Mouse (Mus musculus): ENCODE results near the gene Tdrd9. TPM values are rescaled to one million over a fixed set of nuclear protein-coding genes. Genes with fewer than 3 reads are reported as not detected.

Gene Tdrd9
- polyA plus RNA-seq, 1 experiment from 2014 or later: 0.65 TPM

GRCm38 (mm10) chr12:111974578-111974977, 3.2 kb downstream of the Tdrd9 start:
- no peaks in the 10 kb centered on the region for H3K36me3 ChIP-seq
- no peak overlapping the region for H3K27ac ChIP-seq
- no peak overlapping the region for H3K4me3 ChIP-seq
- WGBS: 92% methylated on average over 6 of the region's 6 CpGs
- no peak for DNase-seq (ENCODE audit: low spot score)
- no peaks in the 10 kb centered on the region for H3K9me3 ChIP-seq (replicated peaks)
- H3K27me3 ChIP-seq (ENCODE audit: low read depth, poor library complexity, severe bottlenecking): no peaks in the 10 kb centered on the region
- no peaks in the 10 kb centered on the region for H3K4me1 ChIP-seq

DNA sequence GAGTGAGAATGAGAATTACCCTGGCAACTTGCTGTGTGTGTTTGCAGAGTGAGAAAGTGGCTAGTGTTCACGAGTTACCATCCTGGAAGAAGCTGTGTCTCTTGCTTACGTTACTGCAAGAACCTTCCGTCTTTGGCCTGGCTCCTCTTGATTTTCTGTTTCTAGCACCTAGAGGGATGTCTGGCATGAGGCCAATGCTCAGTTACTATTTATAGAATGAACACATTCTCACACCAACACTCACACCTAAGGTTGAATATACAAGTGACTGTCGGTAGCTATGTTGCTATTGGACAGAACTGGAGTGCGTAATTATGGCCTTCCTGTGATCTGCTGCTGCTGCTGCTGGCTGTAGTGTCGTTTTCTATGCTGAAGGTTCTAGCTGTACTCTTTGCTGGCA, 5.8 kb downstream of the Tdrd9 start:
- no peaks in the 10 kb centered on the region for H3K4me1 ChIP-seq
- DNase-seq (ENCODE audit: low spot score): no peak
- H3K27ac ChIP-seq: no peak overlapping the region
- WGBS: 56% methylated on average over 6 of the region's 6 CpGs
- no peaks in the 10 kb centered on the region for H3K9me3 ChIP-seq (replicated peaks)
- H3K4me3 ChIP-seq: no peak overlapping the region
- no peaks in the 10 kb centered on the region for H3K27me3 ChIP-seq (ENCODE audit: low read depth, poor library complexity, severe bottlenecking)
- no peaks in the 10 kb centered on the region for H3K36me3 ChIP-seq

- DNase-seq (ENCODE audit: low spot score): no peak
- Histone ChIP-seq H3K27ac (no peak overlapping the region), H3K27me3 (ENCODE audit: low read depth, poor library complexity, severe bottlenecking) (no peaks in the 10 kb centered on the region), H3K4me1 (no peaks in the 10 kb centered on the region), H3K36me3 (no peaks in the 10 kb centered on the region), H3K4me3 (no peak overlapping the region), H3K9me3 (replicated peaks) (no peaks in the 10 kb centered on the region)
- 82% methylated on average over 6 of the region's 6 CpGs for WGBS
Measured at GRCm38 (mm10) chr12:111978274-111978673, 6.9 kb downstream of the Tdrd9 start.

GRCm38 (mm10) chr12:111980887-111981367, 9.6 kb downstream of the Tdrd9 start, which contains the start of gene Rd3l:
Rd3l (minus strand) TSS chr12:111981317.
- DNase-seq (ENCODE audit: low spot score): no peak
- Histone ChIP-seq H3K4me1 (no peaks in the 10 kb centered on the region), H3K4me3 (no peak within 1 kb of the TSS), H3K36me3 (no peaks in the 10 kb centered on the region), H3K27ac (no peak within 1 kb of the TSS), H3K27me3 (ENCODE audit: low read depth, poor library complexity, severe bottlenecking) (no peaks in the 10 kb centered on the region), H3K9me3 (replicated peaks) (no peaks in the 10 kb centered on the region)
- WGBS: 79% methylated on average over 6 of the region's 6 CpGs

DNA sequence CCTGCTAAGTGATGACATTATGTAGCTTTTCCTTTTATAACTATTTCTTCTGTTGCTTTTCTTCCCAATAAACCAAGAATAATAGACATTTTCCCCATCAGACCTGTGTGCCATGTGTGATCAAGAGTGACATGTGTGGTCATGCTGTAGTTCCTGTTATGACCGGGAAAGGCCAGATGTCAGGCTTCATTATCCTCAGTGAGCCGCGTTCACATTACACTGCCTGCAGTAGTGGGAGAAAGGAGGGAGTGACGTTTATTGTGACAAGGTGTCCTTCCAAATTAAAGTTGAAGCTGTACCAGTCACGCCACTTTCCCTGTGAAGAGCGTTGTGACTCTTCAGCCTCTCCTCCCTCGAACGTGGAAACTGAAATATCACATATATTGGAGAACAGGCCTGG, 10.5 kb downstream of the Tdrd9 start:
- no peak overlapping the region for H3K27ac ChIP-seq
- no peaks in the 10 kb centered on the region for H3K27me3 ChIP-seq (ENCODE audit: low read depth, poor library complexity, severe bottlenecking)
- H3K9me3 ChIP-seq (replicated peaks): no peaks in the 10 kb centered on the region
- H3K4me1 ChIP-seq: no peaks in the 10 kb centered on the region
- no peak for DNase-seq (ENCODE audit: low spot score)
- H3K4me3 ChIP-seq: no peak overlapping the region
- H3K36me3 ChIP-seq: no peaks in the 10 kb centered on the region
- WGBS: 78% methylated on average over 8 of the region's 8 CpGs

GRCm38 (mm10) chr12:111983165-111983564, 11.8 kb downstream of the Tdrd9 start:
- WGBS: 82% methylated on average over 2 of the region's 2 CpGs
- Histone ChIP-seq H3K36me3 (no peaks in the 10 kb centered on the region), H3K4me3 (no peak overlapping the region), H3K27ac (no peak overlapping the region), H3K4me1 (no peaks in the 10 kb centered on the region), H3K9me3 (replicated peaks) (no peaks in the 10 kb centered on the region), H3K27me3 (ENCODE audit: low read depth, poor library complexity, severe bottlenecking) (0 out of 2 replicates have a peak, but pooled peaks cover 3% of the 10 kb centered on the region)
- DNase-seq (ENCODE audit: low spot score): no peak

DNA sequence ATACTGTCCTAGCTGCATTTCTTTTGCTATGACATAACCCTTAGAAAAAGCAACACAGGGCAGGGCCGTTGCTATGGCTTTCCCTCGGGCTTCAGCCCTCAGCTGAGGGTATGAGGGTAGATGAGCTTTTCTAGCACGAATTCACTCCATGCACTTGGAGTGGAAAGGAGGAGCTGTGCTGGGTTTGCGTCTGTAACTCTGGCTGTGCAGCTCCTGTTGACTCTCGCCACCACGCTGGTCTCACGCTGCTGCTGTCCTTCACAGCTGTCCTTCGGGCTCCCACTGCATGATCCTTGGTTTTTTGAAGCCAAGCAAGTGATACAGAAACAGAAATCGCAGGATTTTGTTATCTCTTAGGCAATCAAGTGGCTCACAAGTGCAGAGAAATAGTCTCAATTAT, 15.4 kb downstream of the Tdrd9 start:
- Histone ChIP-seq H3K27me3 (ENCODE audit: low read depth, poor library complexity, severe bottlenecking) (0 out of 2 replicates have a peak, but pooled peaks cover 3% of the 10 kb centered on the region), H3K4me1 (no peaks in the 10 kb centered on the region), H3K4me3 (no peak overlapping the region), H3K9me3 (replicated peaks) (no peaks in the 10 kb centered on the region), H3K27ac (no peak overlapping the region), H3K36me3 (no peaks in the 10 kb centered on the region)
- 59% methylated on average over 9 of the region's 9 CpGs for WGBS
- no peak for DNase-seq (ENCODE audit: low spot score)

DNA sequence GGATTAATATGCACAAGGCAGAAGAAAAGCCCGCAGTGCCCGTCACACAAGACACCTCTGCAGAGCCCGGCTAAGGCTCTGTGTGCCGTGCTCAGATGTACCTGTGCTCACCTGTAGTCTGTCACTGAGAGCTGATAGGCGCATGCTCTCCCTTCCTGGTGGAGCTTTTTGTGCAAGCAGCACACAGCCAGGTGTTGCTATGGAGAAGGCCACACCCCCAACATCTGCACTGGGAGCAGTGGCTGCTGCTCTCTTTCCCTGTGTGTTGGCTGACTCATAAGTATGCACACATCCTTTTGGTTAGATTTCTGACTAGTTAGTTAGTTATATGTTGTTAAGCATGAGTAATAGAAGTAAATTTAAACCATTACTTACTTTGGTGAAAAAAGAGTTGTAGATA, 21.3 kb downstream of the Tdrd9 start:
- H3K36me3 ChIP-seq: no peaks in the 10 kb centered on the region
- H3K4me3 ChIP-seq: no peak overlapping the region
- H3K9me3 ChIP-seq (replicated peaks): no peaks in the 10 kb centered on the region
- H3K4me1 ChIP-seq: no peaks in the 10 kb centered on the region
- DNase-seq (ENCODE audit: low spot score): no peak
- H3K27me3 ChIP-seq (ENCODE audit: low read depth, poor library complexity, severe bottlenecking): 0 out of 2 replicates have a peak, but pooled peaks cover 3% of the 10 kb centered on the region
- WGBS: 89% methylated on average over 5 of the region's 5 CpGs
- H3K27ac ChIP-seq: no peak overlapping the region

DNA sequence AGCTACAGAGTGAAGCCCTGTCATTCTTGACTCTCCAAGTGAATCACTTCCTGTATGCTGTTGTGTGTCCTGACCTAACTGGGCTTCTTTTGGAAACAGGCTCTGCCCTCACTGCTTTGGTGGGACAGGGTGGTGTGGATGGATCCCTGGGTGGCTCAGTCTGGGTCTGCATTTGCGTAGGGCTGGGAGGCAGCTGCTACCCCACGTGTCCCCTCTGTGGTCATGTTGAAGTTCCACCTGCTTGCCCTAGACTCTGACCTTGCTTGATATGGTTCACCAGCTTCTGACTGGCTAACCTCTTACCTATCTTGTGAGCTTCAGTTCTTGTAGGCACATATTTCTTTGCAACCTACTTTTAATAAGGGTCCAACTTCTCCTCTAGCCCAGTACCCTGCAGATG, 23.8 kb downstream of the Tdrd9 start:
- Histone ChIP-seq H3K27me3 (ENCODE audit: low read depth, poor library complexity, severe bottlenecking) (no peaks in the 10 kb centered on the region), H3K9me3 (replicated peaks) (no peaks in the 10 kb centered on the region), H3K27ac (no peak overlapping the region), H3K36me3 (no peaks in the 10 kb centered on the region), H3K4me3 (no peak overlapping the region), H3K4me1 (no peaks in the 10 kb centered on the region)
- DNase-seq (ENCODE audit: low spot score): no peak
- WGBS: 96% methylated on average over 2 of the region's 2 CpGs

GRCm38 (mm10) chr12:111999735-112000134, 28.4 kb downstream of the Tdrd9 start:
- Histone ChIP-seq H3K4me3 (no peak overlapping the region), H3K27ac (no peak overlapping the region), H3K9me3 (replicated peaks) (no peaks in the 10 kb centered on the region), H3K4me1 (no peaks in the 10 kb centered on the region), H3K27me3 (ENCODE audit: low read depth, poor library complexity, severe bottlenecking) (no peaks in the 10 kb centered on the region), H3K36me3 (no peaks in the 10 kb centered on the region)
- DNase-seq (ENCODE audit: low spot score): no peak
- 95% methylated on average over 7 of the region's 7 CpGs for WGBS

GRCm38 (mm10) chr12:112001223-112001622, 29.9 kb downstream of the Tdrd9 start:
- WGBS: 25% methylated on average over 8 of the region's 8 CpGs
- Histone ChIP-seq H3K27me3 (ENCODE audit: low read depth, poor library complexity, severe bottlenecking) (no peaks in the 10 kb centered on the region), H3K4me1 (no peaks in the 10 kb centered on the region), H3K4me3 (no peak overlapping the region), H3K36me3 (no peaks in the 10 kb centered on the region), H3K27ac (no peak overlapping the region), H3K9me3 (replicated peaks) (no peaks in the 10 kb centered on the region)
- peak; percentile 74 for DNase-seq (ENCODE audit: low spot score)

GRCm38 (mm10) chr12:112012511-112013270, 41.3 kb downstream of the Tdrd9 start:
- H3K4me3 ChIP-seq: peak overlapping the region; percentile 38
- peaks cover 21% of the 10 kb centered on the region for H3K4me1 ChIP-seq
- DNase-seq (ENCODE audit: low spot score): peak; percentile 67
- no peaks in the 10 kb centered on the region for H3K27me3 ChIP-seq (ENCODE audit: low read depth, poor library complexity, severe bottlenecking)
- peak overlapping the region; percentile 81 for H3K27ac ChIP-seq
- H3K36me3 ChIP-seq: no peaks in the 10 kb centered on the region
- H3K9me3 ChIP-seq (replicated peaks): no peaks in the 10 kb centered on the region
- WGBS: 42% methylated on average over 12 of the region's 12 CpGs

DNA sequence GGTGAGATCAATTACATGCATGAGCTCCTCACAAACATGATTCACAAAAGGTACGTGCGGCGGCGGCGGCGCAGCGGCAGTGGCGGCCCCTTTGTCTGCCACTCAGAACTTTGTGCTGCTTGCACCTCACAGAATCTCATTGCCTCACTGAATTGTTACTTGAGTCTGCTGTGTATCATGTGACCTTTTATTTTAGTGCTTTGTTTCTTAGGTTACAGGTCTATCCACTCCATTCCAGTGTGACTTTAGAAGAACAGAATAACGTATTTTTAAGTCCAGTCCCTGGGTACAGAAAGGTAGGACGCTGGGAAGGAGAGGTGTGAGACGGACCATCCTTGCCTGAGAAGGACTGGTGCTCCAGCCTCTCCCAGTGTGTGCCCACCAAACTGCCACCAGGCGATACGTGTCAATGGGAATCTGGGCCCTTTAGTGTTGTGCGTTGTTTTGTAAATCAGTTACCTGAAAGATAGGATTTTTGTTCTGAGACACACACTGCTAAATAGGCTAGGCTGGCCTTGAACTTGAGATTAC, 42.0 kb downstream of the Tdrd9 start:
- Histone ChIP-seq H3K27me3 (ENCODE audit: low read depth, poor library complexity, severe bottlenecking) (no peaks in the 10 kb centered on the region), H3K4me1 (peaks cover 21% of the 10 kb centered on the region), H3K9me3 (replicated peaks) (no peaks in the 10 kb centered on the region), H3K27ac (peak overlapping the region; percentile 81), H3K4me3 (peak overlapping the region; percentile 38), H3K36me3 (no peaks in the 10 kb centered on the region)
- WGBS: 29% methylated on average over 14 of the region's 14 CpGs
- peak; percentile 47 for DNase-seq (ENCODE audit: low spot score)

All from limb, embryonic 10.5 days (tissue).